Mouse (Mus musculus) ZHBTc4 (cell line): Measurements from ENCODE around the gene Tyro3.
A peak's percentile ranks its signal among the peaks of the same experiment; 100 is the strongest.

Experiments used
- DNase-seq: peaks from one replicate; pipeline ENCODE4 v3.0.0-alpha.2; 2011; ENCODE audit warnings: low read depth, low spot score

Gene Tyro3

DNA sequence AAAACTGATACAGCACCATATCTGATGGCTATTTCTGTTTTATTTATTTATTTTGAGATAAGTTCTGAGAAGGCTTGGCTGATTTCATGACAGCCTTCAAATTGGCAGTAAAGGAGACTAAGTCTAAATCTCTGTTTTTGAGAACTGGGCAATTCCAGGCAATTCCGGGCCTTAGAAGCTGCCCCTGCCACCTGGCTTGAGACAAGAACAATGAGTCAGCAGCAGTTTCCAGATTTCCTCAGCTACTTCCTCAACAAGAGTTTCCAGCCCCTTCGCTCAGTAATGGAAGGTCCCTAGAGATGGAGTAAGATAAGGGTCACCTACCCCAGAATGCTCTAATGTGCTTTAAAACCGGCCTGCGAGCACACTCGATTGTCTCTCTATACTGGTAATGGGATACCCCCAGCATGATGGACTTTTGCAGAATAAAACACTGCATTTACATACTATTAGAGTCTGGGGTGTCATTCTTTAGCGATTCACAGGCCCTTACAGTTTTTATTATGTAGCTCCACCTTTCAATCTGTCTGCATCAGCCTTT lies 57.8 kb downstream of the Tyro3 start:
- peak; percentile 68 for DNase-seq

DNA sequence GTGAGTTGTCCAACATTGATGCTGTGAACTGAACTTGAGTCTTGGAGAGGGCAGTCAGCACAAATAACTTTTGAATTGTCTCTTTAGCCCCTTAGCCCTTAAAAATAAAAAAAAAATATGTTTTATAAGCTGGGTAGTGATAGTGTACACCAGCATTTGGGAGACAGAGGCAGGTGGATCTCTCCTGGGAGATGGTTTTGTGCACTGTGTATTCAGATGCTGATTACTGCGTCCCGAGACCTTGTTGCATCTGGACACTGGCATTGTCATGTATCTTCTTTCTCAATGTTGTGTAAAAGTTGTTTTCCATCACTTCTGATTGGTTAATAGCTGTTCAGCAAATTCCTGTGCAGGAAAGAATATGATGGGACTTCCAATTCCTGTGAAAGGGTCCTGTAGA lies 59.8 kb downstream of the Tyro3 start:
- DNase-seq: peak; percentile 92

DNA sequence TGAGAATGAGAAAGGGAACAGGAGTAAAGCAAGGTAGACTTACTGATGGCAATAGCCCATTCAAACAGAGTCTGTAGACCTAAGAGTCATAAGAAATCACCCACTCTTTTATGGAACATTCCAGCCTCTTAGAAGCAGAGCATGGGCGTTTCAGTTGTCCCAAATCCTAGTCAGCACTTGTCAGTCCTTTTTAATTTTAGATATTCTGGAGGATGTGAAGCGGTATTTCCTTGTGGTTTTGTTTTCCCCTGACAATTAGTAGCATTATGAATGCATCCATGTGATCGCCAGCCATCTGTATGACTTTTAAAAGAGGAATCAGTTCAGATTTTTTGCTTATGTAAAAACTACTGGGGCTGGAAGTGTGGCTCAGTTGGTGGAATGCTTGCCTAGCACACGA lies 67.0 kb downstream of the Tyro3 start:
- no peak for DNase-seq
